Mouse (Mus musculus) stomach, postnatal 0 days (tissue): Measurements from ENCODE around the gene Slc46a3.
A peak's percentile ranks its signal among the peaks of the same experiment; 100 is the strongest.

Source experiments
- CTCF ChIP-seq: IDR thresholded peaks from 2 replicates; pipeline ENCODE4 v1.5.1; 2016; ENCODE audit warnings: antibody characterized with exemption, low read depth, mild to moderate bottlenecking, moderate library complexity
- EP300 ChIP-seq: optimal IDR thresholded peaks from 2 replicates; pipeline ENCODE3; 2016; ENCODE audit warnings: antibody characterized with exemption

DNA sequence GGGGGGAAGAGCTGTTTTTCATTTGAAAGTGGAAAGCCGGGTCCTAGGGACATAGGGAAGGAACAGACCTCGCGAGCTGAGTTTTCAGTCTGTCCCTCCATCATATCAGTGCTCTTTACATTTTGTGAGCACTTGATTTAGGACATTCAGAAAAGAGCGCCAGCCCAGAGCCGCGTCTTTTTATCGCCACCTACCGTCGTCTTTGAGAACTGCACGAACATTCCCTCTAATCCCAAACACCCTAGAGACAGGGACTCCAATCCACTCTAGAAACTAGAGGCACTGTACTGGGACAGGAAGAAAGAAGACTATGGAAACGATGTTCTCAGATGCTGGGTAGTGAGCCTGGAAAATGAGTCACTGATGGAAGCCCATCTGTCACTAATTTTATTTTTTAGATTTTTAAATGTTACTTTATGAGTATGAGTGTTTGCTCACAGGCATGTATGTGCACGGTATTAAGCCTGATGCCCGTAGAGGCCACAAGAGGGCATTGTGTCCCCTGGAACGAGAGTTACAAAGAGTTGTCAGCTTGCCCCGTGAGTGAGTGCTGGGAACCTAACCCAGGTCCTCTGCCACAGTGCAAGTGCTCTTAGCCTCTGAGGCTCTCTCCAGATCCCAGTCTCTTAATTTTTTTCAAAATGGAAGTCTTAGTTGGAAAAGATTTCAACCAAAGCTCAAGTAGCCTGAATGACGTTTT is 46.3 kb downstream of the Slc46a3 start:
- TF ChIP-seq EP300 = no peak
- TF ChIP-seq CTCF = peak; percentile 92
